21 mouse cellular contexts compared by ENCODE assay signal in the genomic region with DNA sequence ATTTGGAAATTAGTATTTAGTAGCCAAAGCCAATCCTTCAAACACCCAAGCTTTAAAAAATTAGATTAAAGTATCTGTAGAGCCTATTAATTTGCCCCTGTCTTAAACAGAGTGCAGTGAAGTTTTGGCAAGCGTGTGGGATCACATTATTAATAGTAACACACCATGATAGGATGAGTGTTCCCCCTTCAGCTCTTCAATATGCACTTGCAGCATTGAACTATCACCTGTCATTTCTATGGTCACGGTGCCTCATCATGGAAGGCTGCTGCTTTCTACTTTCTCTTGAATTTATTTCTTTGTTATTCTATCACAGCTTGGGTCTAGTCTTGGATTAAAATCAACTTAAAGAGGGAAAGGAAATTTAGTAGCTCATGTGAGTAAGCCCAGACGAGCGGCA.
DNase-seq lines count a peak whose midpoint lies in the region; ATAC-seq and TF ChIP-seq lines count a peak whose summit lies in the region.
"Had no signal": no experiment of that assay in that cellular context is flagged by ENCODE, and none has a peak within 500 bp of the region (broad histone marks: within the 10 kb centered on the region; RNA-seq: fewer than 3 reads in every experiment).

No protein-coding gene starts in this region.

- H3K4me2 ChIP-seq in heart, embryonic 11.5 days = no peak overlapping the region
- H3K4me2 ChIP-seq in midbrain, embryonic 11.5 days = no peak overlapping the region
- no peak overlapping the region for H3K4me2 ChIP-seq in midbrain, embryonic 16.5 days (ENCODE audit: low read length)
- H3K4me2 ChIP-seq: forebrain, embryonic 13.5 days; heart, embryonic 13.5 days; hindbrain, embryonic 12.5 days; hindbrain, embryonic 15.5 days had no signal

- no peak overlapping the region for H3K27ac ChIP-seq in heart, embryonic 11.5 days (ENCODE audit: low read depth, low read length)
- H3K27ac ChIP-seq in midbrain, embryonic 11.5 days (ENCODE audit: low read depth, low read length) = no peak overlapping the region
- no peak overlapping the region for H3K27ac ChIP-seq in midbrain, embryonic 16.5 days (ENCODE audit: low read length)
- H3K27ac ChIP-seq: forebrain, embryonic 10.5 days; forebrain, embryonic 13.5 days; heart, embryonic 13.5 days; hindbrain, embryonic 12.5 days; hindbrain, embryonic 15.5 days had no signal

- peak; percentile 6 for DNase-seq in heart, adult 18-20 months
- DNase-seq in heart, postnatal 10 days = peak; percentile 3 to 11
- no peak for DNase-seq in heart, postnatal 36 days
- peak; percentile 88 for DNase-seq in midbrain, embryonic 11.5 days (ENCODE audit: low spot score, missing footprints)
- DNase-seq in brain, embryonic 14.5 days (ENCODE audit: low read depth) = peak; percentile 35
- DNase-seq: adrenal gland, adult 8-10 months; adrenal gland, postnatal 25 days; cerebellum, adult 18-20 months; cerebellum, adult 9-10 months; cerebellum, postnatal 14 days; gastrocnemius, postnatal 10 days; gastrocnemius, postnatal 36 days had no signal

- intact Hi-C loops in heart, postnatal 10 days (cut with DNase I) = no loop called here
- intact Hi-C loops in heart, postnatal 36 days (cut with DNase I) = no loop called here

- 69% methylated on average over 4 of the region's 4 CpGs for WGBS in heart, embryonic 11.5 days (ENCODE audit: insufficient replicate concordance)
- WGBS in midbrain, embryonic 11.5 days = 63% methylated on average over 4 of the region's 4 CpGs
- 62% methylated on average over 4 of the region's 4 CpGs for WGBS in midbrain, embryonic 16.5 days

- no peaks in the 10 kb centered on the region for H3K9me3 ChIP-seq in heart, embryonic 11.5 days (replicated peaks; ENCODE audit: control insufficient read depth, low read length)
- H3K9me3 ChIP-seq in midbrain, embryonic 11.5 days (ENCODE audit: control insufficient read depth, low read length) = no peaks in the 10 kb centered on the region
- no peaks in the 10 kb centered on the region for H3K9me3 ChIP-seq in midbrain, embryonic 16.5 days (replicated peaks; ENCODE audit: control insufficient read depth, low read length, poor library complexity, severe bottlenecking)
- H3K9me3 ChIP-seq: forebrain, embryonic 10.5 days; forebrain, embryonic 13.5 days; heart, embryonic 13.5 days; hindbrain, embryonic 12.5 days; hindbrain, embryonic 15.5 days had no signal

- no peaks in the 10 kb centered on the region for H3K4me1 ChIP-seq in heart, embryonic 11.5 days (ENCODE audit: control insufficient read depth, insufficient read depth, low read length)
- 0 out of 2 replicates have a peak, but pooled peaks cover 2% of the 10 kb centered on the region for H3K4me1 ChIP-seq in midbrain, embryonic 11.5 days (ENCODE audit: control insufficient read depth, insufficient read depth, low read length)
- H3K4me1 ChIP-seq in midbrain, embryonic 16.5 days (ENCODE audit: control insufficient read depth, insufficient read depth, low read length) = 0 out of 2 replicates have a peak, but pooled peaks cover 2% of the 10 kb centered on the region
- H3K4me1 ChIP-seq: forebrain, embryonic 13.5 days; hindbrain, embryonic 12.5 days had no signal

- TF ChIP-seq CTCF in brain, embryonic 14.5 days (IDR thresholded peaks at IDR 0.05; ENCODE audit: borderline replicate concordance, extremely low read depth, insufficient read depth, insufficient read length) = no peak

- no peak overlapping the region for H3K4me3 ChIP-seq in heart, embryonic 11.5 days (ENCODE audit: low read depth, low read length)
- H3K4me3 ChIP-seq in midbrain, embryonic 11.5 days (ENCODE audit: low read depth, low read length) = no peak overlapping the region
- no peak overlapping the region for H3K4me3 ChIP-seq in midbrain, embryonic 16.5 days (ENCODE audit: low read depth, low read length)
- H3K4me3 ChIP-seq: forebrain, embryonic 10.5 days; forebrain, embryonic 13.5 days; heart, embryonic 13.5 days; hindbrain, embryonic 12.5 days; hindbrain, embryonic 15.5 days had no signal

- no peak for ATAC-seq in heart, embryonic 11.5 days (replicated peaks; ENCODE audit: insufficient number of reproducible peaks, low FRiP score, low TSS enrichment)
- peak; percentile 65 for ATAC-seq in midbrain, embryonic 11.5 days (ENCODE audit: low FRiP score)
- ATAC-seq in midbrain, embryonic 16.5 days = no peak
- ATAC-seq: activated CD4-positive, CD25-positive, alpha-beta regulatory T cell, adult 4 months; forebrain, embryonic 13.5 days; forebrain, embryonic 16.5 days had no signal

- TF ChIP-seq POLR2A in brain, embryonic 14.5 days (IDR thresholded peaks at IDR 0.05; ENCODE audit: borderline replicate concordance, extremely low read depth, insufficient read depth, insufficient read length, poor library complexity, severe bottlenecking) = no peak

- no peaks in the 10 kb centered on the region for H3K36me3 ChIP-seq in heart, embryonic 11.5 days (ENCODE audit: control insufficient read depth, insufficient read depth, low read length)
- H3K36me3 ChIP-seq in midbrain, embryonic 11.5 days (ENCODE audit: control insufficient read depth, insufficient read depth, low read length) = no peaks in the 10 kb centered on the region
- no peaks in the 10 kb centered on the region for H3K36me3 ChIP-seq in midbrain, embryonic 16.5 days (ENCODE audit: control insufficient read depth, insufficient read depth, low read length)
- H3K36me3 ChIP-seq: forebrain, embryonic 10.5 days; heart, embryonic 13.5 days; hindbrain, embryonic 12.5 days; hindbrain, embryonic 15.5 days had no signal

- no peak overlapping the region for H3K9ac ChIP-seq in heart, embryonic 11.5 days (ENCODE audit: low read depth, low read length)
- H3K9ac ChIP-seq in midbrain, embryonic 11.5 days (ENCODE audit: low read length) = no peak overlapping the region
- H3K9ac ChIP-seq in midbrain, embryonic 16.5 days (ENCODE audit: low read depth, low read length) = no peak overlapping the region
- H3K9ac ChIP-seq: forebrain, embryonic 13.5 days; heart, embryonic 13.5 days; hindbrain, embryonic 12.5 days; hindbrain, embryonic 15.5 days had no signal

- H3K27me3 ChIP-seq in heart, embryonic 11.5 days (ENCODE audit: control insufficient read depth, insufficient read depth, low read length) = no peaks in the 10 kb centered on the region
- H3K27me3 ChIP-seq in midbrain, embryonic 11.5 days (ENCODE audit: control insufficient read depth, insufficient read depth, low read length) = no peaks in the 10 kb centered on the region; the same call in 1 of the 2 replicates
- no peaks in the 10 kb centered on the region for H3K27me3 ChIP-seq in midbrain, embryonic 16.5 days (ENCODE audit: control insufficient read depth, insufficient read depth, low read depth, low read length)
- H3K27me3 ChIP-seq: forebrain, embryonic 13.5 days; heart, embryonic 13.5 days; hindbrain, embryonic 15.5 days had no signal

Comparison
In these comparisons a context has a peak if more than half of its experiments do, and no peak if none do; other contexts are left out.
1. DNase-seq: peak in heart, adult 18-20 months (2 of 2), heart, postnatal 10 days (2 of 2), midbrain, embryonic 11.5 days (single experiment) and brain, embryonic 14.5 days (single experiment); none in heart, postnatal 36 days (0 of 2).